Mouse (Mus musculus) liver (tissue): ENCODE measurements around the gene Upk2.
A peak's percentile ranks its signal among the peaks of the same experiment; 100 is the strongest.

Experiments used
- DNase-seq: peaks from one replicate; pipeline ENCODE4 v3.0.0-alpha.2; 2020; ENCODE audit warnings: mixed read lengths

Gene Upk2

DNA sequence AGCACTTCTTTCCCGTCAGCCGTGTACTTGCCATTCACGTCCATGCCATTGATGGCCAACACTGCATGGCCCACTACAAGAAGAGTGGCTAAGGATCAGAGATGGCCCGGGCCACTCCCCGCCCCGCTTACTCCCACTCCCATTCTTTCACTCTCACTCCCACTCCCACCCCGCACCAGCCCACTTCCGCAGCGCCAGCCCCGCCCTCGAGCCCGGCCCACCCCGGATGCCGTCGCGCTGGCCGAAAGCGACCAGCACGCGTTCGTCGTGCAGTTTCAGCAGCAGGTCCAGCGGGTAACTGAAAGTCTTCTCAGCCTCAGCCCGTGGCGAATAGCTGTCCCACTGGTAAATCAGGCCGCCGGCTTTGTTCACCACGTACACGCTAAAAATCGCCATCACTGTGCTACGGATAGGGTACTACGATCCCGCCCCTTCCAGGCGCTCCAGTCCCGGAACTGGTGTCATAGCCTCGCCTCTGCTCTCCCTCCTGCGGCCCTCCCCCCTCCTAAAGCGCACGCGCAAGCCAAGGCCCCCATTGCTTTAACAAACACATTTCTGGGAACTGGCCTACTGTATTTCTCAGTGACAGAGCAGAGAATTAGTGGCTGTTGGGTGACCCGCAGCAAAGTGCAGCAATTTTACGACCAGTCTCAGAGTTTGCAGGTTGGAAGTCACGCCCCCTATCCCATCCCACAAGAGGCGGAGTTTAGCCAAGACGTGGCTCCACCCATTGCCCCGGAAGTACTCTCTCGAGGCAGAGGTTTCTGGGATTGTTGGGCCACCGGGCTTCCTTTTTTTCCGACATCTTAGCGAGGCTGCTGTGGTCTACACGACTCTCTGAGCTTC, 47.6 kb downstream of the Upk2 start, which contains the start of the genes Rps25 and Trappc4:
TSS of gene Rps25 (plus strand) at position 234 of the 846 bp plus-strand sequence.
TSS of gene Trappc4 (minus strand) at position 695 of the 846 bp plus-strand sequence.
- DNase-seq, result peak; percentile 92

DNA sequence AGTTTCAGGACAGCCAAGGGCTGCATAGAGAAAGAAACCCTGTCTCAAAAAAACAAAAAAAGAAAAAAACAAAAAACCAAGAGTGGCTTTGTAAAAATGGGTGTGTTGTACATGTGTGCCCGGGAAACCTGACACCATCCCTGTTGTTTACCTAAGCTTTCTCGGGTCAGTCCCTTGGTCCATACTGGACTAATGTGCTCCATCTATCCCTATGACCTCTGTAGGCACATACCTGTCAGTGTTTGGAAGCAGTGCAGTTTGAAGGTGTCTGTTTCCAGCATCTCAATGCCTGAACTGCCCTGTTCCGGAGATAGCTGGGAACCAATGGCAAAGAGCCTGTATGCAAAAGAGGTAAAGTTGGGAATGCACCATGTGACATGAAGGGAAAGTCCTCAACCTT, 49.8 kb downstream of the Upk2 start:
- no peak for DNase-seq
